Mouse (Mus musculus): Measurements from ENCODE around the gene Mycbp2.

Gene Mycbp2

DNA sequence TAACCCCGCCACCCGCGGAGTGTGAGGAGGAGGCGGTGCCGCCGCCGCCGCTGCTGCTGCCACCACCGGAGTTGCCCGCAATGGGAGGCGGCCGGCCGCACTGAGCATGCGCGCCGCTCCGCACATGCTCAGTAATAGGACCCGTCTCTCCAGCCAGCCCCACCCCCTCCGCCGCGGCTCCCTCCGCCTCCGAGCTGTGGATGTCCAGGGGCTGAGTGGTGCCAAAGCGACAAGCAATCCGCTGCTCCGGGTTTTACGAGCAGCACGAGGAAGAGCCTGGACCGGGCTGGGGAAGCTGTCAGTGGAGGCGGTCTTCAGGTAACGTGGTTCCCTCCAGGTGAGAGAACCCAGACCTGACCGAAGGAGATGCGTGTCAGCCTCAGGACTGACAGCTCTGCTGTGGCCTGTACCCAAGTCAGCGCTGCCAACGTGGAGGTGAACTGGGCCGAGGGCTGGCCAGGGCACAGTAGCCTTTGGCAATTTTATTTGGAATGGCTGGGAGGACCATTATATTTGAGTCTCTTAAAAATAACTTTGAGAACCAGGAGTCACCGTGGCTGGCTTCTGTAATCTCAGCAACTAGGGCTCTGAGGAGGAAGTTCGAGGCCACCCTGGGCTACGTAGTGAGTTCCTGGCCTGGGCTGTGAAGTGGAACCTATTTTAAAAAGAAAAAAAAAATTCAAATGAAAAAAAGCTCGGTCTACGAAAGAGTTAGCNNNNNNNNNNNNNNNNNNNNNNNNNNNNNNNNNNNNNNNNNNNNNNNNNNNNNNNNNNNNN lies at the start of gene Mycbp2:
Gene Mycbp2, minus strand, starts transcription at position 86 of the 777 bp plus-strand sequence.
- peak; percentile 97 for DNase-seq (ENCODE audit: low spot score in 2 of 2)

DNA sequence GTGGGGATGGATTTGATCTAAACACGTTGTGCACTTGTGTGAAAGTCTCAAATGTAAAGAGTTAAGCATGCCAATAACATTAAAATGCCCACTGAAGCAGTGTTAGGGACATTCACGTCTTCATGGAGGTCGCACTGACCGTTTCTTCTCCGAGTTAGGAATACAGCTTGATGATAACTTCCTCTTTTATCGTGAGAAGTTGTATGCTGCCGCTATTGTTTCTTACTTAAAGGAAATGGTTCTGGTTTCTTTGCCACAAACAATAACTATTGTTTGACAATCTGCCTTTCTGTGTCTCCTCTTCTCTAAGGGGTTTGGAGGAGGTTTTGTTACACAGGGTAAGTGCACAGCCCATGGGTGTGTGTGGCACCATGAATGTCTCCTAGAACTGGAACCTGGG lies 45.8 kb upstream of the Mycbp2 start:
- no peak for DNase-seq (ENCODE audit: low spot score in 2 of 2)

DNA sequence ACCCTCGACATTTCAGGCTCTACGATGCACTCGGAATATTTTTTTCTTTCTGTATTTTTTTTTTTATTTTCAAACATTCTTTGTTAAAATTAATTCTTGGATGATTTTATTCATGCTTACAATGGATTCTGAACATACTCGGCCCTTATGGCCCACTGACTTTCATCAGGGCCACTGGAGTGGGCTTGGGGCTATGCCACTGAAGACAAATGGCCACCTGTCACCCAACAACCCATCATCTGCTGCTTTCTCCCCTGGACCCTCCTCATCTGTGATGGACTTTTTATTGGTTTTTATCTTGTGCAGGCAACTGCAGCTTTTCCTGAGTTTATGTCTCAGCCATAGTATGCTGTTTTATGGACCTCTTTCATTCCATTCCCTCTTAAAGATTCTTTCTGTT lies 40.8 kb upstream of the Mycbp2 start:
- DNase-seq (ENCODE audit: low spot score in 2 of 2): no peak

DNA sequence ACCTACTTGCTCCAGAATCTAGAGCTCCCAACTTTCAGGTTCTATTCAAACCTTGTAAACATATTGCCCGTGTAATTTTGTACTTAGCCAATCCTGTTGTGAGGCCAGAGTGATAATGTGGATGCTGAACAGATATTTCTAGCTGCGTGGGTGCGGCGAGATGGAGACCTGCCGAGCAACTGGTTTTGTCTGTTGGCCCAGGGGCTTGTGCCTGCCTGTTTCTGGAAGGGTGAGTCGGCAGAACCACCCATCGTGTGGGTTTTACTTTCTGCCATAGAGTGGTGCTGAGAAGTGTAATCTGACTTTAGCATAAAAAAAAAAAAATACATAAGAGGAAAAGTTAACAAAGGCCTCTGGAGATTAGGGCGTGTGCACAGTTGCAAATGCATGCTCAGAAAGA lies 40.3 kb upstream of the Mycbp2 start:
- no peak for DNase-seq (ENCODE audit: low spot score in 2 of 2)

DNA sequence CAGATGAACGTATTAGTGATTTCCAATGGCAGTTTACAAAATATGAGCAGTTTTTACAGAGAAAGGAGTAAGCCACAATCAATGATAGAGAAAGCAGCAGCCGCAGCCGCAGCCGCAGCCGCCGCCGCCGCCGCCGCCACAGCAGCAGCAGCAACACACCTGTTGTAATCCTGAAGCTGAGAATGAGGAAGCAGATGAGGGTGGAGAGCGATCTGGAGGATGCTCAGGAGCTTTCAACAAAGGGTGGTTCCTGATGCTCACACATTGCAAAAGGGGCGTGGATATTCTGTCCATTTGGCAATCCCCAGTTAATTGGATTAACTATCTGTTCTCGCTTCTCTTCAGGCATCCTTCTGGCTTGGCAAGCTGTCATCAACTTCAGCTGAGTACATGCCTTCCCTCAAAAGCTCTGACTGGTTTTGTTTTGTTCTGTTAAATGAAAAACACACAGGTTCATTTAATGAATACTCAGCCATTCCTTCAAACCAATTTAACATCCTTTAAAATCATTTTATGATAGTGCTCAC lies 38.5 kb upstream of the Mycbp2 start:
- DNase-seq (ENCODE audit: low spot score in 2 of 2): no peak

DNA sequence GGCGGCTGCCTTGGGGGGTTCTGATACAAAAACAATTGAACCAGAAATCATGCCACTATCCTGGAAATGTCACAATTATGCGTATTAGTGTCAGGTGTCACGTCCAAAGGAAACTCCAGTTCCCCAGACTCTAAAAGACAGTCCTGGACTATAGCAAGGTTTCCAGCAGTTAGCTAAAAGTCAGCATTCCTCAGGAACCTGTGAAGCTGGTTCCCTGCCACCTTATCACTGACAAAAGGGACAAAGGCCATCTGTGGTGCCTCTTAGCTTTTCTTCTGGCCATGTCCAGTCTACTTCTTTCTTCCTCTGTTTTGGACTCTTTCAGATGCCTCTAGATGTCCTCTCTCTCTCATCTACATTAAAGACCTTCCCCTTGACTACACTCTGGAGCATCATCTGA lies 32.1 kb upstream of the Mycbp2 start:
- no peak for DNase-seq (ENCODE audit: low spot score in 2 of 2)

DNA sequence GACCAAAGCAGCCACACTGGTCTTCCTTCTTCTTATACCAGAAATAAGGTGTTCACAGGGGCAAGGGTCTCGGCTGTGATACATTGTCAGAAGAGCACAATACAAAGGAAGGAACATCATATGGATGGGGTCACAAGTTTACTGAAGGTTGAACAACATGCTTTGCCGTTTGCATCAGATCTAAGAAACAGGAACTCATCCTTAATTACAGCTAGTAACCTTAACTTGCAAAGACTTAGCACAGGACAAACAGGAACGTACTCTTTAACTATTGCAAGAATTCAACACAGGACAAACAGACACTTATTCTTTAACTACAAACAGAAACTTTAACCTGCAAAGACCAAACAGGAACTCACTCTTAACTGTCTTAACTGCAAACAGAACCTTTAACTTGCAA lies 30.2 kb upstream of the Mycbp2 start:
- no peak for DNase-seq (ENCODE audit: low spot score in 2 of 2)

DNA sequence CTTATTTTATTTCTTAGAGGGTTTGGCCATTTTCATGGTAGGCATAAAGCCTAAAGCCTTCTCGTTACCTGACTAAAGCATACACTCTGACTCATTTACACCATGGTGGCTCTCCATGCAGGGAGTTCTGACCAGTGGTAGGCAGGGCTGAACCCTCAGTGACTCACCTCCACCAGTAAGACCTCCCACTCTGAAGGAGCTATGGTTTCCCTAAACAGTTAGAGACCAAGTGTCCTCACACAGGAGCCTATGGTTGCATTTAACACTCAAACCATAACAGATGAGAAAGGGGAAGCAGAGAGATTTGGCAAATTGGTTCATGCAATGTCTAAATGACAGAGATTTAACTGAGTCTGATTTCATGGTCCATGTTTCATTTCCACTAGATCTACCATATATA lies 28.9 kb upstream of the Mycbp2 start:
- DNase-seq (ENCODE audit: low spot score in 2 of 2): no peak

DNA sequence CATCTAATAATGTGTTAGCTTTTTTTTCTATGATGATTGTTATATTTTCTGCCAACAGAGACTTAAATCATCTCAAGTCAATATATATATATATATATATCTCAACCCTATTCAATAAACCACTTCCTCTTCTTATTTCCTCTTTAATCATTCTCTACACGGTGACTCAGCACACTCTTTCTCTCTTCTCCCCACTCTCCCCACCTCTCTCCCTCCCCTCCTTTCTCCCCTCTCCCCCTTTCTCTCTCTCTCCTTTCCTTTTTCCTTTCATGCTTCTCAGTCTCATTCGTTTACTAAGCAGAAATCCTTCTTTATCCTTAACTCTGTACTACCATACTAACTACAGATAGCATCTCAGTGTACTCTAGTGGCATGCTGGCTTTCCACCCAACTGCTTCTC lies 16.6 kb upstream of the Mycbp2 start:
- no peak for DNase-seq (ENCODE audit: low spot score in 2 of 2)

DNA sequence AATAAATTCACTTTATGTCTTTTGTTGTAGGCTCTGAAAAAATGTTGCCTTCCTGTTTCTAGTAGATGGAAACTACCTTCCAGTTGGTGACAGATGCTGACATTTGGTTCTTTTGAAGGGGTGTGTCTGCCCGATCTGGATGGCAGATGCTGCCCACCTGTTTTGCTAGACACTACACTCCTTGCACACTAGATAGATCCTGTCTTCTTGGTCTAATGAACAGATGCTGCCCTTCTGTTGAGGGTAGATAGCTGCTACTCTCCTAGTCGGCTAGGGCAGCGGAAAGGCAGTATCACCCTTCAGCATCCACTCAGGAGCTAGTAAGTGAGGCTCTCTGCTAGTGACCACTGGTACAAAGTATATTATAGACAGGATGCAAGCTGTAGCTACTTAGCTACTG lies 9.5 kb upstream of the Mycbp2 start:
- no peak for DNase-seq (ENCODE audit: low spot score in 2 of 2)

DNA sequence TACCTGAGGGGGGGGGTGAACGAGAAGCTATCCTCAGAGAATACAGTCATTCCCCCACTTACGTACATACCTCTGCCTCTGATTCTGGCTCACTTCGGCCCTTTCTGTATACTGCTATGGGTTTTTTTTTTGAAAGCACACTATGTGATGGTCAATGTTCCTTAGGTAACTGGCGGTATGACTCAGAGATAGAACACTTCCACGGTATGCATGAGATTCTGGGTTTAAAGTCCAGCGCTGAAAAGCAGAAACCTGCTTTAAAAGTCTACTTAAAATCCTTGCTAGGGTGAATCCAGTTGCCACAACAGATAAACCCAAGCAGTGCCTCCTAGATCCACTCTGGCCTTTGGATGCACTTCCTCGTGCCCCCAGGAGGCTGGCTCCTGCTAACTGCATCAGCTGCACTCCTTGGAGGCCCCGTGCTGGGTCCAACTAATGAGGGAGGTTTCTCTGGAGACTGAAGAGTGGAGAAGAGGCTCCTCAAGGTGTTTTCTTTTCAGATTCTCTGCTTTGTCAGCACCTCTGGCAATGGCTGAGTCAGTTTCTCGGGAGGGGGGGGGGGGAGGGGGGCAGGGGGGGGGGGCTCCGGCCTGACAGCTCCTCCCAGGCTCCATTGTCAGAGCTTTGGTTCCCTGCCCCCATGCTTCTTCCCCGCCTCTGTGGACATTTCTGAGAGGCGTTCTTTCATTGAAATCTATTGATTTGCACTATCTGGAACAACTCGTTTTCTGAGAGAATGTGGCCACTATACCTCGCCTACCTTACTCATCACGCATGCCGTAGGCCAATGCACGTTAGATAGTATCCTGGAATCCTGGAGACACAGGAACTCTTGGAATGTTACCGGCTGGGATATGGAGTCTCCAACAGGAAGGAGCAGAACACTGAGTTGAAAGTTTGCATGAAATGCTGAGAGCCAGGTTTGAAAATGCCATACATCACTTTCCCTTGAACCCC lies 8.1 kb upstream of the Mycbp2 start:
- DNase-seq (ENCODE audit: low spot score in 2 of 2): no peak

DNA sequence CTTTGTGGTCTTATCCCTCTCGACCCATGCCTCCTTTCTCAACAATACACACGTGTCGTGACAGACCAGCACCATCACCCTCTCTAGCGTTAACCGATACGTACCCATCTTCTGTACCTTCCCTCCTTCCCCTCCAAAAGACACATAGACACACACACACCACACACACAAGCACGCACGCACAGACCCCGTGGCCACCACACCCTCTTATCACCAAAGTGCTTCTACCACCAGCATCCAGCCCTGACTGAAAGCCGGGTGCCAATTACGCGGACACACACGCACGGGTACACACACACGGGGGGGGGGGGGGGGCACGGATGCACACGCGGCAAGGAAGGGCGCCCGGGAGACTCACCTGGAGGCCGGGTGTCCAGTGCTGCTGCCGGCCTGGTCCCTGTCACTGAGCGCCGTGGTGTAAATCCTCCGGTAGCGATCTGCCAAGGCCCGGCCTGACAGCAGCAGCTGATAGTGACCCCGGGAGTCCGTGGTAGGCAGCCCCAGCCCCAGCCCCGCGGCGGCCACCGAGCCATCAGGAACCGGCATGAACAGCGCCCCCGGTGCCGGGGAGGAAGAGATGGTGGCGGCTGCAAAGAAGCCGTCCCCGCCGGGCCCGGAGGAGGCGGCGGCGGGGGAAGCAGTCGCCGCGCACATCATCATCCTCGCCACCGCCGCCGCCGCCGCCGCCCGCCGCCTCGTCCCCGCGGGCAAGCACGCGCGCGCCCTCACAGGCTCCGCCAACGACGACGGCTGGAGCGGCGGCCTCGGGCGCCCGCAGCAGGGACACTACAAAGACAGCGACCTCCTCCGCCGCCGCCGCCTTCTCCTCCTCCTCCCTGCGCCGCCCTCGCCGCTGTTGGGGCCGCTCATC lies 521 bp downstream of the Mycbp2 start:
- DNase-seq (ENCODE audit: low spot score in 2 of 2): peak; percentile 39 to 67

DNA sequence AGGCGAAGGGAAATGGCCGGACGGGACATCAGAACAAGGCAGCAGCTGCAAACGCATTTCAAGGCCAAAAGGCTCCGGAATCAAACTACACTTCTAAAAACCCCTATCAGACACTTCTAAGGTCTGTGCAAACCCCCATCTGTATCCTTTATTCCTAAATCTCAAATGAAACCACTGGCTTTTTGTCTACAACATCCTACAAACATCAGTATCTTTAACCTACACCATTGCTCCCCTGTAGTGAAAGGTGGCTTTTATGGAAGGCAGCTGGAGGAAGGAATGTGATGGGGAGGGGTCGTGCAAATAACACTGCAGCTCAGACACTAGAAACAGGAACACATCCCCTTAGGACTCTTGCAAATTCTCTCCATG lies 1.1 kb downstream of the Mycbp2 start:
- DNase-seq (ENCODE audit: low spot score in 2 of 2): no peak

DNA sequence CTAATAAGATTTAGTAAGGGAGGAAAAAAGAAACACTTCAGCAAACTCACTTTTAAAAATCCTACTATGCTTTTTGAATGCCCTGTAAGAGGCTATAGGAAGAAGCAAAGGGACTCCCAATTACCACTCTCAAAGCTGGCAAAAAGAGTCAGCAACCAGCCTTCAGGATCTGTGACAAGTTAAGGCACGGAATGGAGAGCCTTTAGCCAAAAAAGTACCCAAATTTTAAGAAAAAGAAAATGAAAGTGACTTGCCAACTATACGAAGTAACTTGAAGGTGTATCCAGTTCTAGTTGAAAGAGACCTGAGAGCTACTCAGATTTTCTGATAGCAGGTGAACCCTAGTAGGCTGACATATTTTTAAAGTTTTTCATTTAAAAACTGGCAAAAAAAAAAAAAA lies 1.6 kb downstream of the Mycbp2 start:
- DNase-seq (ENCODE audit: low spot score in 2 of 2): no peak

DNA sequence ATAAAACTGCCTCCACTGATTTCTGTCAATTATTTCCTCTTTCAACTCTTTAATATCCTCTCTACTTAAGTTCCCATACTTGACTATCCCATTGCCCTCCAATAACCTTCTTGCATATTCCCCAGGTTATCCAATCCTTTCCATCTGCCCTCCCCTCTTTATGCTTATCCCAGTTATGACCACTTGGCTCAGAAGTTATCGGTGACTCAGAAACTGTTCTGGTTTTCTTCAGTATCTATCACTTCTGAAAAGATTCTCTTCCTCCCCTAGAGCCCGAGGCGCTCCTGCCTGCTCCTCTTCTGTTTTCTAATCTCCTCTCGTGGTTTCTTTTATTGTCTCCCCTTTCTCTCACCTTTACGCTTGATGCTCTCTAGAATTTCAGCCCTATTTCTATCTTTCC lies 2.8 kb downstream of the Mycbp2 start:
- DNase-seq (ENCODE audit: low spot score in 2 of 2): no peak

DNA sequence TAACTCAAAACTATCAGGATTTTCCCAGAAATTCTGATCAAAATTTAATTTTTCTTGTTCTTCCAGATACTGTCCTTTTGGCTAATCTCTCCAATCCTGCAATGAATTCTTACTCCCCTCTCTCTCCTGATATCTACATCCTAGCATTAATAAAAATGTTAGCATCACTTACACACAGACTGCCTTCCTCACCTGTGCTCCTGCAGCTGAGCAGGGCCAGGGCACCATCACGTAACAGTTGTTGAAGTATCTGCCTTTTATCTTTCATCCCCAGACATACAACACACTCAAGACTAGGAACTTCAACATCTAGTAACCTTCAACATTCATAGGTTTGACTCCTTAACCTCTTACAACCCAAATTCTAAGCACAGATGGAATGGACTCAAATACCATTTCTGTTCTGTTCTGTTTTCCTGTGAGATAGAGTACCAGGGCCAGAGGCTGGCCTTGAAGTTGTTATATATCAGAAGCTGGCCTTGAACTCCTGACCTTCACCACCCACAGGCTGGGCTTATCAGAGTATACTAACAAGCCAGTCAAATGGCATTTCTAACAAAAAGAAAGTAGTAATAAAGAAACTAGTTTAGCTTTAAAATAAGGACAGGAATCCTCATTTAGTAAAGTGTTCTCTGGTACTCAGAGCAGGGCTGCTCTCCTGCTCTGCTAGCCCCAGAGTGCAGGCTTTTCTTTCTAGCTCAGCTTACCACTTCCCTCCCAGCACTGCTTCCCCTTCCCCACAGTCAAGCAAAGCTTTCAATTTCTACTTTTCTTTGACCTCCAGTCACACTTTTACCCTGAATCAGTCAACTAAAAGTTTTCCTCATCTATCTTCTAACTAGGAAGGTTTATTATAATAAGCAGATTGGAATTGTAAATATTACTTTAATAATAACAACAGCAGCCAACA lies 5.0 kb downstream of the Mycbp2 start:
- DNase-seq (ENCODE audit: low spot score in 2 of 2): no peak

DNA sequence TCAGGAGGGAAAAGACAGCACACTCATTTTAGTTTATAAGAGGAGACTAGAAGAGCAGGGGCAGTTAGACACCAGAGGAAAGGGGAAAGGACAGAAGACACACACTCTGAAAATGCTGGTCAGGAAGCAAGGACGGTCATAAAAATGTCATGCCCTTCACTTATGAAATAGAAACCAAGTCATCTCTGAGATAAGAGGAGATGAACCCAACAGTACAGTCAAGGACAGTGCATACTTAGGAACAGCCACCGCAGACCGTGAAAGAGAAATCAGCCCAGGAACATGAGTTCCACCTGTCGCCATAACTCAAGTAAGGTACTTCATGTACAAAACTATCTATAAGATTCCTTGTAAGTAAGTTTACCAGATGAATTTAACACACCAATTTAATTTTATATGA lies 33.7 kb downstream of the Mycbp2 start:
- no peak for DNase-seq (ENCODE audit: low spot score in 2 of 2)

DNA sequence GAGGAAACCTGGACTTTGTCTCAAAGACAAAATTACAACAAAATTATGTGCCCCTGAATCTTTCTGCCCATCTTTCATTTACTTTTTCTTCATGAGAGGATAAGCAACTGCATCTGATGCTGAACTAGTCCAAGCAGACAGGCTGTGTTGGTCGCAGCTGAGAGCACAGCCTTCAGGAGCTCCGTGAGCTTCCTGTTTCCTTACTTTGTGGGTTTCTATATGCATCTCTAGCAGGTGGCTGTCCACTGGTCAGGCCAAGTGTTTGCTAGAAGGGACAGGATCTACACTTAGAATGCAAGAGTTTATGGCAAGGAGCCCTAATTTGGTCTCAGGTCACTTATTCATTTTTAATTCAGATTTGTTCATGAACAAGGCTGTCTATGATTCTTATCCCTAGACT lies 50.4 kb downstream of the Mycbp2 start:
- no peak for DNase-seq (ENCODE audit: low spot score in 2 of 2)

DNA sequence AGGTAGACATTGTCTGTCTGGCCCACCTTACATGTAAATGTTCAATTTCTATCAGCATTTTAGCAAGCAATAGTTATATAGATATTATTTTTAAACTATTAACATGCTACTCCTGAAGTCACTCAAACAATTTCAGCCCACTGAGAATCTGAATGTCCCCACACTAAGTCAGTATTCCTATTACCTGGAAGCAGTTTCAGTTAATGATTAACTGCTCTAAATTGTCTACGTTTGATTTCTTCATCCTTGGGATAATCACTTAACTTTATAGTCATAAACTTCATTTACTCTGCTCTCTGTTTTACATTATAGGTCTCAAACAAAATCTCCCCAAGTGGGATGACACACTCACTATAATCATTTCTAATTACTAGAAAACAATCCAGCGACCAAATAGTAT lies 60.0 kb downstream of the Mycbp2 start:
- no peak for DNase-seq (ENCODE audit: low spot score in 2 of 2)

DNA sequence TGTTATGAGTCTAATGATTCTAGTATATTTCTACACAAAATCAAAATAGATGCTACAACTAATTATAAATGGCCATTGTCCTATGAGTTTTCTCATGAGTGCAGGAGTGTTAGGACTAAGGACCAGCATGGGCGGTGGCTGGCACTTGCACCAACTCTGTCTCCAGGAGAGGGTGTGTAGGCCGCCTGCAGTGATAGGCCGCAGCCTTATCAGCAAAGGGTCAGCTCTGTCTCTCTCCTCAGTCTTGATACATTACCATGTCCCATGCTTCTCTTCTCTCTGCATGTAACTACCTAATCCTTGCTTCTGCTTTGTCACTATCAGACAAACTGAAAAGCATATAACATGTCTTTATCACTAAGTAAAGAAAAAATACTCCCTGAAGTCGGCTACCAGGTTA lies 69.9 kb downstream of the Mycbp2 start:
- no peak for DNase-seq (ENCODE audit: low spot score in 2 of 2)

DNA sequence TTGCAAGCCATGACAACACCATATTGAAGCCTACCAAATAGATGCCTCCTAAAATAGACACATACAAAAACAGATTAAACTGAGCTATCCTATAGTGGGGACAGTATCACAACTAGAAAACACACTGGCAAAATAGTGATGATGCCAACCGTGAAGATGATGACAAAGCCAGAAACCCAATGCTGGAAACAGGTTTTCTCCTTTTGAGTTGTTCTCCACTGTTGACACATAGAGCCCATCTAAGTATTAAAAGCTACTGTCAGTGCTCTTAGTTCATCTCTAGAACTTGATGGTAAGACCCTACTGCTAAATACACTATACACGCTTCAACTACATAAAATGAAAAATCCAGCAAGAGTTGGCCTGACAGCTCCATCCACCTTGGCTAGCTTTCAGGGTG lies 86.2 kb downstream of the Mycbp2 start:
- DNase-seq (ENCODE audit: low spot score in 2 of 2): no peak
